Mouse (Mus musculus): ENCODE measurements around the gene Fhl2. TPM values are rescaled to one million over a fixed set of nuclear protein-coding genes. Genes with fewer than 3 reads are reported as not detected.
"Not testable (repeated sequence)": the region's sequence is repeated elsewhere in the genome, so short reads cannot be mapped to it uniquely, and the experiment has no call there.

Gene Fhl2
- polyA plus RNA-seq, 1 experiment from 2014 or later, result 3.5 TPM

- H3K9ac ChIP-seq, result no peak overlapping the region
- H3K36me3 ChIP-seq, result no peaks in the 10 kb centered on the region
- no peaks in the 10 kb centered on the region for H3K9me3 ChIP-seq (replicated peaks)
- WGBS (ENCODE audit: insufficient replicate concordance), result 44% methylated on average over 2 of the region's 2 CpGs
- no peak for ATAC-seq (ENCODE audit: low read depth)
- H3K4me2 ChIP-seq, result no peak overlapping the region
- no peak for DNase-seq
- H3K27me3 ChIP-seq, result no peaks in the 10 kb centered on the region
- no peak overlapping the region for H3K27ac ChIP-seq
- H3K4me3 ChIP-seq (replicated peaks), result no peak overlapping the region
- H3K4me1 ChIP-seq (replicated peaks), result no peaks in the 10 kb centered on the region
These were observed 49.3 kb downstream of the Fhl2 start for GRCm38 (mm10) chr1:43147474-43147873.

- 46% methylated on average over 6 of the region's 6 CpGs for WGBS (ENCODE audit: insufficient replicate concordance)
- Histone ChIP-seq H3K36me3 (no peaks in the 10 kb centered on the region), H3K9ac (no peak overlapping the region), H3K9me3 (replicated peaks) (no peaks in the 10 kb centered on the region), H3K27me3 (no peaks in the 10 kb centered on the region), H3K4me2 (no peak overlapping the region), H3K27ac (no peak overlapping the region), H3K4me1 (replicated peaks) (no peaks in the 10 kb centered on the region), H3K4me3 (replicated peaks) (no peak overlapping the region)
- no peak for ATAC-seq (ENCODE audit: low read depth)
- no peak for DNase-seq
These were observed 51.4 kb downstream of the Fhl2 start for GRCm38 (mm10) chr1:43145388-43145787.

GRCm38 (mm10) chr1:43144338-43144906 is 52.4 kb downstream of the Fhl2 start:
- no peak overlapping the region for H3K27ac ChIP-seq
- no peak overlapping the region for H3K4me3 ChIP-seq (replicated peaks)
- no peaks in the 10 kb centered on the region for H3K4me1 ChIP-seq (replicated peaks)
- H3K9me3 ChIP-seq (replicated peaks), result no peaks in the 10 kb centered on the region
- H3K36me3 ChIP-seq, result no peaks in the 10 kb centered on the region
- H3K4me2 ChIP-seq, result no peak overlapping the region
- WGBS (ENCODE audit: insufficient replicate concordance), result 71% methylated on average over 8 of the region's 8 CpGs
- no peaks in the 10 kb centered on the region for H3K27me3 ChIP-seq
- ATAC-seq (ENCODE audit: low read depth) (no peak), DNase-seq (no peak)
- no peak overlapping the region for H3K9ac ChIP-seq

DNA sequence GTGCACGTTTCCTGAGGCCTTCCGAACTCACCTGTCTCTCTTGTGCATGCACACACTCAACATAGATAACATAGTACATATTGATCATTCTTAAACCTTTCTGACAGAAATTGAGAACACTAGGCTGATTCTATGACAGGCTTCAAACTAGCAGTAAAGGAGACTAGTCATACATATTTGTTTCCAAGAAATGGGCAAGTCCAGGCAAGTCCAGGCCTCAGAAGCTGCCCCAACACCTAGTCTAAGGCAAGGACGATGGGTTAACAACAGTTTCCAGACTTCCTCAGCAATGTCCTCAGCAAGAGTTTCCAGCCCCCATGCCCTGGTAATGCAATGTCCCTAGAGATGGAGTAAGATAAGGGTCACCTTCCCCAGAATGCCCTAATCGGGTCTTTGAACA is 53.0 kb downstream of the Fhl2 start:
- Histone ChIP-seq H3K27ac (no peak overlapping the region), H3K4me3 (replicated peaks) (no peak overlapping the region), H3K27me3 (no peaks in the 10 kb centered on the region), H3K4me2 (no peak overlapping the region), H3K9me3 (replicated peaks) (no peaks in the 10 kb centered on the region), H3K4me1 (replicated peaks) (no peaks in the 10 kb centered on the region), H3K9ac (no peak overlapping the region), H3K36me3 (no peaks in the 10 kb centered on the region)
- 66% methylated on average over 4 of the region's 4 CpGs for whole genome bisulfite sequencing (ENCODE audit: insufficient replicate concordance)
- no peak for ATAC-seq (ENCODE audit: low read depth)
- DNase-seq, result no peak

DNA sequence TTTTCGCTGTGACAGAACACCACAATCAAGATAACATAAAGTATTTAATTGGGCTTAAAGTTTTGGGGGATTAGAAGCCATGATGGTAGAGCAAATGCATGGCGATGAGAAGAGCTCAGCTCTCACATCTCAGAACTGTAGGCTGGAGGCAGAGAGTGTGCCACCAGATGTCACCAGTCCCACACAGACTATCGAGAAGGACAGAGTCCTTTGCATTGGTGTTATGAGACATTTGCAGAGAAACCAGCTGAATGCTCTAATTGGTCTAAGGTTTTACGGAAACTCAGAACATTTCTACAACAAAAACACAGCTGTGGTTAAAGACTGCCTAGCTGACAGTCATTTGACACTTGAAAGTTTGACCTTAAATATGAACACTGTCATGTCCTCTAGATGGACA is 53.5 kb downstream of the Fhl2 start:
- H3K27ac ChIP-seq, result no peak overlapping the region
- no peak overlapping the region for H3K4me2 ChIP-seq
- H3K36me3 ChIP-seq, result no peaks in the 10 kb centered on the region
- DNase-seq (no peak), ATAC-seq (ENCODE audit: low read depth) (no peak)
- H3K4me3 ChIP-seq (replicated peaks), result no peak overlapping the region
- no peak overlapping the region for H3K9ac ChIP-seq
- H3K27me3 ChIP-seq, result no peaks in the 10 kb centered on the region
- 71% methylated on average over 4 of the region's 4 CpGs for WGBS (ENCODE audit: insufficient replicate concordance)
- H3K4me1 ChIP-seq (replicated peaks), result no peaks in the 10 kb centered on the region
- H3K9me3 ChIP-seq (replicated peaks), result no peaks in the 10 kb centered on the region

- H3K27me3 ChIP-seq, result no peaks in the 10 kb centered on the region
- 68% methylated on average over 6 of the region's 6 CpGs for WGBS (ENCODE audit: insufficient replicate concordance)
- no peaks in the 10 kb centered on the region for H3K36me3 ChIP-seq
These were observed 53.9 kb downstream of the Fhl2 start for GRCm38 (mm10) chr1:43142849-43143248.

DNA sequence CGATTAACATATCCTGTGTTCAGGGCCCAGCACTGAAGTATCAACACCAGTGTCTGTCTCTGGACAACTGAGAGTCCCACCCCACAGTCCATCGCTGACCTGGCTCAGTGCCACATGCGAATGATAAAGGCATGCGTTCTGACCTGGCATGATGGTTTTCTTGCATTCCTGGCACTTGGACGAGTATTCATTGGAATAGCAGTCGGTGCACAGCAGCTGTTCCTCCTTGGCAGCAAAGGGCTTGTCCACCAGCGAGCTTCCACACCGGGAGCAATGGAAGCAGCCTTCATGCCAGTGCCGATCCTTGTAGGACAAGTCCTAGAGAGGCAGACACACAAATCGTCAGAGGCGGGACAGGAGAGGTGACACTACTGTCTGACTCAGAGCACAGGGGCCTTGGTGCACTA is 55.2 kb downstream of the Fhl2 start:
- no peak for ATAC-seq (ENCODE audit: low read depth)
- H3K4me1 ChIP-seq (replicated peaks), result no peaks in the 10 kb centered on the region
- no peak overlapping the region for H3K4me2 ChIP-seq
- H3K4me3 ChIP-seq (replicated peaks), result no peak overlapping the region
- no peak overlapping the region for H3K27ac ChIP-seq
- no peak for DNase-seq
- no peaks in the 10 kb centered on the region for H3K27me3 ChIP-seq
- H3K36me3 ChIP-seq, result no peaks in the 10 kb centered on the region
- 70% methylated on average over 11 of the region's 11 CpGs for WGBS (ENCODE audit: insufficient replicate concordance)
- no peaks in the 10 kb centered on the region for H3K9me3 ChIP-seq (replicated peaks)
- H3K9ac ChIP-seq, result no peak overlapping the region

More at GRCm38 (mm10) chr1:43142849-43143248, 53.9 kb downstream of the Fhl2 start:
- Histone ChIP-seq H3K4me2 (no peak overlapping the region), H3K4me1 (replicated peaks) (no peaks in the 10 kb centered on the region), H3K9ac (no peak overlapping the region), H3K4me3 (replicated peaks) (no peak overlapping the region), H3K27ac (no peak overlapping the region), H3K9me3 (replicated peaks) (no peaks in the 10 kb centered on the region)
- ATAC-seq (ENCODE audit: low read depth), result no peak
- DNase-seq, result no peak

- Histone ChIP-seq H3K9me3 (replicated peaks) (no peaks in the 10 kb centered on the region), H3K4me1 (replicated peaks) (no peaks in the 10 kb centered on the region), H3K4me3 (replicated peaks) (no peak overlapping the region), H3K27ac (no peak overlapping the region), H3K9ac (no peak overlapping the region), H3K4me2 (no peak overlapping the region), H3K27me3 (no peaks in the 10 kb centered on the region), H3K36me3 (no peaks in the 10 kb centered on the region)
- WGBS (ENCODE audit: insufficient replicate concordance), result 45% methylated on average over 8 of the region's 8 CpGs
- peak; percentile 59 for DNase-seq
- peak; percentile 48; the same call in 1 of the 2 replicates for ATAC-seq (ENCODE audit: low read depth)
These were observed 57.1 kb downstream of the Fhl2 start for GRCm38 (mm10) chr1:43139587-43140266.

- 59% methylated on average over 15 of the region's 15 CpGs for WGBS (ENCODE audit: insufficient replicate concordance)
- ATAC-seq (ENCODE audit: low read depth), result no peak
- no peak for DNase-seq
- Histone ChIP-seq H3K27ac (no peak overlapping the region), H3K9me3 (replicated peaks) (no peaks in the 10 kb centered on the region), H3K9ac (no peak overlapping the region), H3K4me2 (no peak overlapping the region), H3K4me3 (replicated peaks) (no peak overlapping the region), H3K27me3 (no peaks in the 10 kb centered on the region), H3K4me1 (replicated peaks) (no peaks in the 10 kb centered on the region), H3K36me3 (no peaks in the 10 kb centered on the region)
These were observed 58.4 kb downstream of the Fhl2 start for GRCm38 (mm10) chr1:43138268-43138812.

DNA sequence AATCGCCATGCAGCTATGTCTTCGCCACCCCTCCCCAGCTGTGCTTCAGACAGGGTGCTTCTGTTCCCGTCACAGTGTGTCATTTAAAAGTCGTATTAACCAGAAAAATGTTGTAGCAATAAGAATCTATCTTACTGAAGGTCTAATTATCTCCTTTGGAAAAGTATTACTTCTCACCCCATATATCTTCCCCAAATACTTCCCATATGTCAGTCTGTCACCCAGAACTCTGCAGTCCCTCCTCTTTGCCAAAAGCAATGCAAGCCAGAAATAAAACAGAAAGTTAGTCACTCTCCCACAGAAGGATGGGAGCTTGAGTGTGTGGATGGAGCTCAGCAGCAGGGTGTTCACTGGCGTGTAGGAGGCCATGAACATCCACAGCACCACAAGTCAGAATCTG is 59.5 kb downstream of the Fhl2 start:
- Histone ChIP-seq H3K9ac (no peak overlapping the region), H3K36me3 (no peaks in the 10 kb centered on the region), H3K4me1 (replicated peaks) (no peaks in the 10 kb centered on the region), H3K9me3 (replicated peaks) (no peaks in the 10 kb centered on the region), H3K27ac (no peak overlapping the region), H3K4me2 (no peak overlapping the region), H3K27me3 (no peaks in the 10 kb centered on the region), H3K4me3 (replicated peaks) (no peak overlapping the region)
- 65% methylated on average over 5 of the region's 5 CpGs for WGBS (ENCODE audit: insufficient replicate concordance)
- no peak for ATAC-seq (ENCODE audit: low read depth)
- no peak for DNase-seq

DNA sequence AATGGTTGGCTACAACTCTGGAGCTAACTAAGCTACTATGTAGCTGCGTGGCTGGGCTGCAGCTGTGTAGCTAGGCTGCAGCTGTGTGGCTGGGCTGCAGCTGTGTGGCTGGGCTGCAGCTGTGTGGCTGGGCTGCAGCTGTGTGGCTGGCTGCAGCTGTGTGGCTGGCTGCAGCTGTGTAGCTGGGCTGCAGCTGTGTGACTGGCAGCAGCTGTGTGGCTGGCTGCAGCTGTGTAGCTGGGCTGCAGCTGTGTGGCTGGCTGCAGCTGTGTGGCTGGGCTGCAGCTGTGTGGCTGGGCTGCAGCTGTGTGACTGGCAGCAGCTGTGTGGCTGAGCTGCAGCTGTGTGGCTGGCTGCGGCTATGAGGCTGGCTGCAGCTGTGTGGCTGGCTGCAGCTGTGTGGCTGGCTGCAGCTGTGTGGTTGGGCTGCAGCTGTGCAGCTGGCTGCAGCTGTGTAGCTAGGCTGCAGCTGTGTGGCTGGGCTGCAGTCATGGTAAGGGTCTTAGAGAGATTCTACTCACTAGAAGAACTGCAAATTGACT is 60.2 kb downstream of the Fhl2 start:
- H3K27me3 ChIP-seq; H3K9ac ChIP-seq; H3K4me1 ChIP-seq (replicated peaks); DNase-seq; H3K36me3 ChIP-seq; H3K4me2 ChIP-seq; H3K9me3 ChIP-seq (replicated peaks); H3K4me3 ChIP-seq (replicated peaks); ATAC-seq (ENCODE audit: low read depth); H3K27ac ChIP-seq: not testable (repeated sequence)
- 67% methylated on average over 2 of the region's 2 CpGs for WGBS (ENCODE audit: insufficient replicate concordance)

DNA sequence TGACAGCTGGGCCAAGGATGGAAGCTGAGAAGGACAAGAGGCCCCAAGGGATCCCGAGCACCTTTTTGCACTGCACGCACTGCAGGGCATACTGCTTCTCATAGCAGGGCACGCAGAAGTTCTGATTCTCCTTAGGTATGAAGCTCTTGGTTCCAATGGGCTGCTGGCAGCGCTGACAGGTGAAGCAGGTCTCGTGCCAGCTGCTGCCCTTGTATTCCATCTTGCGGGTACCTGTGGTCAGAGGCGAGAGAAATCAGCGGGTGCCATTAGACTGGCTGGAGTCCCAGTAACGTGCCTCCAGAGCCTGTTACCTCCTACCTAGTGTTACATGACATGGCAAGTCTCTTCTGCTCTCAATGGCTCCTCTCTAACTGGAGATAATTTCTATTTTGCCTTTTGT is 65.2 kb downstream of the Fhl2 start:
- Histone ChIP-seq H3K4me1 (replicated peaks) (no peaks in the 10 kb centered on the region), H3K4me2 (no peak overlapping the region), H3K27me3 (no peaks in the 10 kb centered on the region), H3K9me3 (replicated peaks) (no peaks in the 10 kb centered on the region), H3K9ac (no peak overlapping the region), H3K27ac (no peak overlapping the region), H3K36me3 (no peaks in the 10 kb centered on the region), H3K4me3 (replicated peaks) (no peak overlapping the region)
- 79% methylated on average over 9 of the region's 9 CpGs for WGBS (ENCODE audit: insufficient replicate concordance)
- ATAC-seq (ENCODE audit: low read depth) (no peak), DNase-seq (no peak)
